Mouse (Mus musculus) heart, postnatal 0 days (tissue): ENCODE results near the gene Otog. TPM values are rescaled to one million over a fixed set of nuclear protein-coding genes. Genes with fewer than 3 reads are reported as not detected.

Source experiments
- ATAC-seq: fragments of 200-750 bp; cut with Nextera tagmentation; 2 replicates; pipeline ENCODE4 v1.8.0; 2017; ENCODE audit warnings: low read depth, moderate number of reproducible peaks, moderate library complexity; ENCODE audit not compliant: insufficient read depth
- DNase-seq: peaks from one replicate; pipeline ENCODE4 v3.0.0-alpha.2; 2016; ENCODE audit warnings: low spot score
- H3K27ac ChIP-seq: fragments of 300-500 bp; sonication (generic); 2 replicates; pipeline ENCODE4 v1.5.1; 2014; ENCODE audit warnings: low read depth, mild to moderate bottlenecking
- H3K27me3 ChIP-seq: fragments of 300-500 bp; sonication (generic); 2 replicates; pipeline ENCODE4 v1.6.1; 2014; ENCODE audit warnings: low read length, mixed read lengths; ENCODE audit not compliant: control insufficient read depth, insufficient read depth
- H3K36me3 ChIP-seq: fragments of 300-500 bp; sonication (generic); replicated peaks from 2 replicates; pipeline ENCODE4 v1.6.1; 2014; ENCODE audit warnings: low read length, mixed read lengths; ENCODE audit not compliant: control insufficient read depth, insufficient read depth
- H3K4me1 ChIP-seq: fragments of 300-500 bp; sonication (generic); 2 replicates; pipeline ENCODE4 v1.6.1; 2014; ENCODE audit warnings: antibody characterized with exemption; ENCODE audit not compliant: control insufficient read depth, insufficient read depth
- H3K4me2 ChIP-seq: fragments of 300-500 bp; sonication (generic); 2 replicates; pipeline ENCODE4 v1.6.1; 2014; ENCODE audit warnings: low read depth, mild to moderate bottlenecking, low read length, moderate library complexity
- H3K4me3 ChIP-seq: fragments of 300-500 bp; sonication (generic); 2 replicates; pipeline ENCODE4 v1.5.1; 2014; ENCODE audit warnings: low read depth, low read length
- H3K9ac ChIP-seq: fragments of 300-500 bp; sonication (generic); replicated peaks from 2 replicates; pipeline ENCODE4 v1.6.1; 2014; ENCODE audit warnings: low read depth, low read length, mixed read lengths
- H3K9me3 ChIP-seq: fragments of 300-500 bp; sonication (generic); replicated peaks from 2 replicates; pipeline ENCODE4 v1.6.1; 2016; ENCODE audit warnings: low read length; ENCODE audit not compliant: control insufficient read depth
- CTCF ChIP-seq: IDR thresholded peaks from 2 replicates; pipeline ENCODE4 v1.5.1; 2016; ENCODE audit warnings: antibody characterized with exemption, control low read depth, low read depth
- EP300 ChIP-seq: IDR thresholded peaks from 2 replicates; pipeline ENCODE4 v1.6.1; 2016; ENCODE audit warnings: antibody characterized with exemption, low read depth
- WGBS: fragments of 180-500 bp; shearing (Covaris S2); extraction: QIAGEN DNeasy Blood & Tissue Kit; methylation state at CpG from one replicate; pipeline ENCODE4 v1.1.7; 2014; 5-methylcytosine and 5-hydroxymethylcytosine counted together
- polyA plus RNA-seq: library from polyadenylated mRNA; unstranded; fragments of >200 nt; fragmentation: Nextera tagmentation; extraction: Ambion mirVana; gene quantifications from 2 replicates; pipeline ENCODE4 v1.2.1, GENCODE M21; 2015
- total RNA-seq: library from RNA; depleted of rRNA; stranded (reverse); fragments of >200 nt; gene quantifications from 2 replicates; pipeline ENCODE4 v1.2.3, GENCODE M21; 2014; ENCODE audit warnings: low replicate concordance

Otog gene
- total and polyA plus RNA-seq, 2 experiments from 2014 or later = not detected

DNA sequence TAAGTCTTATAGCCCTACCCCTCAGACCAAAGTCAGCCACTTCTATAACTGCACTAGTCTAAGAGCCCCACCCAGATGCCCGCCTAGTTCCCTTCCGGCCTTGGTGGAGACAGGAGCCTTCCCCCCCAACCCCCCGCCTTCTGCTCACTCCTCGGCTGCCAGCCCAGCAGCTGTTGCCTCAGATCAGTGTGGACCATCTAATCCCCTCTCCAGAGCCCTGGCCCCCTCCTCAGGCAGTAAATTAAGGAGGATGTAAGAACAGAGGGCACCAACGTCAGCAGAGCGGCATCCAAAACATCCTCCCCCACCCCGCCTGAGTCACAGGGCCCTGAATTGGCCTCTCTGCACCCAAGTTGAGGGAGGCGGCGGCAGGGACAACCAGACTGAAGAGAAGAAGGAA is 100.7 kb downstream of the Otog start:
- 78% methylated on average over 9 of the region's 9 CpGs for WGBS
- H3K4me1 ChIP-seq = no peaks in the 10 kb centered on the region
- H3K36me3 ChIP-seq = no peaks in the 10 kb centered on the region
- no peak for TF ChIP-seq CTCF
- TF ChIP-seq EP300 = no peak
- no peak overlapping the region for H3K4me2 ChIP-seq
- H3K27me3 ChIP-seq = no peaks in the 10 kb centered on the region
- H3K27ac ChIP-seq = no peak overlapping the region
- no peak overlapping the region for H3K4me3 ChIP-seq
- no peaks in the 10 kb centered on the region for H3K9me3 ChIP-seq
- no peak overlapping the region for H3K9ac ChIP-seq
- ATAC-seq (no peak), DNase-seq (no peak)

DNA sequence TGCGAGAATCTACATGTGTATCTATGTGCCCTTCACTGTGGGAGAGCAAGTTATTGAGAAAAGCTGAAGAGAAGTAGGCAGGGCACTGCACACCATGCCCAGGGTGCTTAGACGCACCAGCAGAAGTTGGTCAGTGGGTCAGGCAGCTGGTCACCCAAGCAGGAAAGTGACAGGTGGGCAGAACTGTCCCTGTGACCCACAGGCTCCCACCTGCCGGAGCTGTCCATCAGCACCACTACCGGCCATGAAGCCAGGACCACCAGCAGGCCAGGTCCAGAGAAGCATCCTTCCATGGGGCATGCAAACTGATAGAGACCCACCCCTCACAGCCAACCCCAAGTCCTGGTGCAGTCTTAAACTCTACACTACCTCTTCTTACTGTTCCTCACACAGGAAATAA is 106.9 kb downstream of the Otog start:
- Histone ChIP-seq H3K36me3 (no peaks in the 10 kb centered on the region), H3K27ac (no peak overlapping the region), H3K9me3 (no peaks in the 10 kb centered on the region), H3K4me2 (no peak overlapping the region), H3K4me1 (no peaks in the 10 kb centered on the region), H3K4me3 (no peak overlapping the region), H3K9ac (no peak overlapping the region), H3K27me3 (peaks cover 33% of the 10 kb centered on the region)
- ATAC-seq (no peak), DNase-seq (no peak)
- TF ChIP-seq EP300 (no peak), CTCF (no peak)
- WGBS = 66% methylated on average over 4 of the region's 4 CpGs

DNA sequence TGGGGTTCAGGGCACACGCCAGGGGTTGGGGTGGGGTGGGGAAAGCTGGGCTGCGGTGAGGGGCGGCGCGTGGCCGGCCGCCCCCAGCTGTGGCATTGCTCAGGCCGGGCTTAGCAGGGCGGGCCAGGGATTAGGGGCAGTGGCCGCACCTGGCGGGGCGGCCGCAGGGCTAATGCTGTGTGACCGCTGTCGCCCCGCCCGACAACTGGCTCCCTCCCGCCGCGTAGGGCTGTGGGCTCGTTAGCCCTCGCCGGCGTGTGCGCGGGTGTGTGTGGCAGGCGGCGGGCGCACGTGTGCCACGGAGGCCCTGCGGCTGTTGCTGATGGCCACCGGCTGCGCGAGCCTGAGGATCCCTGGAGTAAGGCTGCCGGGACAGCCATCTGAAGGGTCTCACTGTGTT is 108.0 kb downstream of the Otog start:
- H3K4me3 ChIP-seq = no peak overlapping the region
- DNase-seq (no peak), ATAC-seq (no peak)
- peaks cover 33% of the 10 kb centered on the region for H3K27me3 ChIP-seq
- H3K4me2 ChIP-seq = no peak overlapping the region
- no peak overlapping the region for H3K9ac ChIP-seq
- no peak for TF ChIP-seq CTCF
- no peak for TF ChIP-seq EP300
- no peak overlapping the region for H3K27ac ChIP-seq
- no peaks in the 10 kb centered on the region for H3K9me3 ChIP-seq
- H3K36me3 ChIP-seq = no peaks in the 10 kb centered on the region
- WGBS = 5% methylated on average over 34 of the region's 36 CpGs
- no peaks in the 10 kb centered on the region for H3K4me1 ChIP-seq

DNA sequence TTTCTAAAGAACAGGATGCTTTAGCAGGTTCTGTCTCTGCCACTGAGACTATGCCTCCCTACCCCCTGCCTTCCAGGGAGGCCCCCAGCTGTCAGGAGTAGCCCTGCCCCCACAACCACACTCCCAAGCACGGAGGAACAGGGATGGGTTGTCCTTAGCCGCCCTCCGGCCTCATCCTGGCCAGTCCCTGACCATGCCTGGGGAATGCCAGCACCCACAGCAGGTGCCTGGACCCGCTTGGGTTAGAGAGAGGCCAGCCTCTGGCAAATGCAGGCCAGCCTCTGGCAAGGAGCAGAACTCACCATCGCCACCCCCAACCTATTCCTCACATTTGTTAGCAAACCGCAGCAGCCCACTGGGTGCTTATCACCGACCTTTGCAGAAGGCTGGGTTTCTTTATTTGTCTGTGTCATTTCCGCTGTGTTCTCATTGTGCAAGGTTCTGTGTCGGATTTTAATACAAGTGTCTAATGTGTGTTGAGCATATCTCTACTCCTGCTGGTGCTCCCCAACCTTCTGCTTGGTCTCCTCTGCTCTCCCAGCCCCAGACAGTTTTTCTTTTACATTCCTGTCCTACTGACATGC is 109.4 kb downstream of the Otog start:
- no peak overlapping the region for H3K27ac ChIP-seq
- no peak overlapping the region for H3K4me3 ChIP-seq
- no peak overlapping the region for H3K4me2 ChIP-seq
- WGBS = 38% methylated on average over 9 of the region's 9 CpGs
- H3K4me1 ChIP-seq = no peaks in the 10 kb centered on the region
- H3K36me3 ChIP-seq = no peaks in the 10 kb centered on the region
- ATAC-seq (no peak), DNase-seq (no peak)
- TF ChIP-seq EP300 = no peak
- no peak for TF ChIP-seq CTCF
- no peaks in the 10 kb centered on the region for H3K9me3 ChIP-seq
- no peak overlapping the region for H3K9ac ChIP-seq
- peaks cover 33% of the 10 kb centered on the region for H3K27me3 ChIP-seq

DNA sequence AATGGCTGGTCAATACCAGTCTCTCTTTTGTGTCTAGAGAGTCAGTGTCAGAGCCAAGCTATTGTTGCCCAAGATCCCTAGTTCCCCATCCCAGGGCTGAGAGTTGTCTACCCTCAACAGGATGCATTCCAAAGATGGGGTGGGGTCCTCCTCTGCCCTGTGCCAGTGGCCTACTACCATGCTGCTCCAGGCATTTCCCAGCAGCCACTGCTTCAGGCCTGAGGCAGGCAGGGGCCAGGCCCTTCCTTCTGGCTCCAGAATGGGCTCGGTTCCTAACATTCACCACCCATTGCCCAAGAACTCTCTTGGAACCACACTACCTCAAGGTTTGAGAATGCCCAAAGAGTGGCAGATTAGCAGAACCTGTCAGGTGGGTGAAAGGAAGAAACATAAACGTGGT is 112.0 kb downstream of the Otog start:
- H3K9me3 ChIP-seq = no peaks in the 10 kb centered on the region
- DNase-seq (no peak), ATAC-seq (no peak)
- no peak overlapping the region for H3K9ac ChIP-seq
- WGBS = 61% methylated on average over 2 of the region's 2 CpGs
- no peak overlapping the region for H3K4me3 ChIP-seq
- no peaks in the 10 kb centered on the region for H3K36me3 ChIP-seq
- H3K27ac ChIP-seq = no peak overlapping the region
- no peak overlapping the region for H3K4me2 ChIP-seq
- peaks cover 25% of the 10 kb centered on the region for H3K27me3 ChIP-seq
- H3K4me1 ChIP-seq = no peaks in the 10 kb centered on the region
- TF ChIP-seq CTCF (no peak), EP300 (no peak)

DNA sequence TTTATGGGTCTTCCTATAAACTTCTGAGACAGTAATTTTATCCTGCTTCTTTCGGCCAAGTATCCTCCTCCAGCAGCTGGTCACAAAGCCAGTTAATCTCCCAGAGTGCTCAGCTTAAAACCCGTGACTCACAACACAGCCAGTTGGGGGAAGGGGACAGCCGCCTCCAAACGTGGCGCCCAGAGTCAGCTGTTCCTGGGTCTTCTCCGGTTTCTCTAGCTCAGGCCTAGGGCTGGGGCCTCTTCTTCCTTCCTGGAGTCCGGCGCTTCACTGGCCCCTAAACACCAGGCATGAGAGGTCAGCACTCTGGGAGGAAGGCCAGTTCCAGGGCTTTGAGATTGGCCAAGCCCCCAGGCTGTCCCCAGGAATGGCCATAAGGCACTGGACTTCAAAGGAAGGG is 112.4 kb downstream of the Otog start:
- Histone ChIP-seq H3K4me3 (no peak overlapping the region), H3K27me3 (peaks cover 20% of the 10 kb centered on the region), H3K27ac (no peak overlapping the region), H3K4me2 (no peak overlapping the region), H3K9me3 (no peaks in the 10 kb centered on the region), H3K36me3 (no peaks in the 10 kb centered on the region), H3K4me1 (no peaks in the 10 kb centered on the region), H3K9ac (no peak overlapping the region)
- DNase-seq (no peak), ATAC-seq (no peak)
- no peak for TF ChIP-seq CTCF
- no peak for TF ChIP-seq EP300
- 51% methylated on average over 8 of the region's 8 CpGs for WGBS
